Comparison of ENCODE assay signal across 31 mouse cellular contexts in the genomic region with DNA sequence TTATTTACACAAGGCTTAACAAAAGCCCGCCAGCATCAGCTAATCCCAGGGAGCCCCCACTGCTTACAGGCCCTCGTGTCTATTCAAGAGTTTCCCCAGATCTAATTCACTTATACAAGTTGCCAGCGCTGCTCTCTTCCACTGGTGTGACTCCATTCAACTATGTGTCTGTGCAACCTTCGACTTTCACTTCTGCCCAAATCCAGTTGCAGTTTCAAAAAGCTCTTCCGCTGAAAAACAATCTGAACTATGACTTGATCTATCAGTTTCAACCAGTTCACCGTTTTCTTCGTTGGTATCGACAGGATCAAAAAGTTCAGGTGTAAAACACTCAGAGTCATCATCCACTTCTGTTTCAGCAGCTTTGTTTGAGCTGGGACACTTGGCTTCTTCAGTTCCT.
"Had no signal": no experiment of that assay in that cellular context is flagged by ENCODE, and none has a peak within 500 bp of the region (broad histone marks: within the 10 kb centered on the region; RNA-seq: fewer than 3 reads in every experiment).

No protein-coding gene starts in this region.

- H3K27me3 ChIP-seq: limb, embryonic 12.5 days; limb, embryonic 13.5 days; limb, embryonic 15.5 days; liver, embryonic 12.5 days; liver, embryonic 13.5 days; liver, embryonic 15.5 days; lung, embryonic 15.5 days; megakaryocyte, embryonic 14.5 days; midbrain, embryonic 12.5 days; midbrain, embryonic 13.5 days; midbrain, embryonic 15.5 days; neural tube, embryonic 12.5 days had no signal

- H3K4me2 ChIP-seq: limb, embryonic 12.5 days; limb, embryonic 13.5 days; limb, embryonic 15.5 days; liver, embryonic 11.5 days; liver, embryonic 12.5 days; liver, embryonic 13.5 days; liver, embryonic 15.5 days; lung, embryonic 14.5 days; lung, embryonic 15.5 days; midbrain, embryonic 12.5 days; midbrain, embryonic 13.5 days; midbrain, embryonic 15.5 days; neural tube, embryonic 12.5 days had no signal

- H3K36me3 ChIP-seq: limb, embryonic 15.5 days; midbrain, embryonic 13.5 days; midbrain, embryonic 15.5 days; neural tube, embryonic 12.5 days had no signal

- H3K4me1 ChIP-seq: limb, embryonic 10.5 days; limb, embryonic 12.5 days; limb, embryonic 13.5 days; limb, embryonic 15.5 days; liver, embryonic 12.5 days; liver, embryonic 13.5 days; liver, embryonic 15.5 days; lung, embryonic 15.5 days; megakaryocyte, embryonic 14.5 days; midbrain, embryonic 12.5 days; midbrain, embryonic 13.5 days; midbrain, embryonic 15.5 days; neural tube, embryonic 12.5 days had no signal

- H3K27ac ChIP-seq: left cerebral cortex, adult 2 months; limb, embryonic 10.5 days; limb, embryonic 12.5 days; limb, embryonic 13.5 days; limb, embryonic 15.5 days; liver, embryonic 12.5 days; liver, embryonic 13.5 days; liver, embryonic 14.5 days; liver, embryonic 15.5 days; lung, embryonic 15.5 days; macrophage; midbrain, embryonic 12.5 days; midbrain, embryonic 13.5 days; midbrain, embryonic 15.5 days; neural tube, embryonic 12.5 days had no signal

- H3K9me3 ChIP-seq: limb, embryonic 10.5 days; limb, embryonic 12.5 days; limb, embryonic 13.5 days; limb, embryonic 15.5 days; liver, embryonic 12.5 days; liver, embryonic 13.5 days; liver, embryonic 15.5 days; lung, embryonic 15.5 days; megakaryocyte, embryonic 14.5 days; midbrain, embryonic 12.5 days; midbrain, embryonic 13.5 days; midbrain, embryonic 15.5 days; neural tube, embryonic 12.5 days had no signal

- H3K9ac ChIP-seq: limb, embryonic 12.5 days; limb, embryonic 13.5 days; limb, embryonic 15.5 days; liver, embryonic 12.5 days; liver, embryonic 13.5 days; liver, embryonic 14.5 days; liver, embryonic 15.5 days; liver, postnatal 0 days; lung, embryonic 14.5 days; lung, embryonic 15.5 days; midbrain, embryonic 12.5 days; midbrain, embryonic 13.5 days; midbrain, embryonic 15.5 days; neural tube, embryonic 12.5 days had no signal

- ATAC-seq: liver, embryonic 12.5 days; liver, postnatal 0 days; lung, postnatal 0 days; midbrain, embryonic 13.5 days; midbrain, embryonic 15.5 days; midbrain, embryonic 16.5 days had no signal

- DNase-seq: left cerebral cortex, postnatal 4 days; liver; liver, embryonic 13.5 days; liver, postnatal 0 days; lung, adult 18-20 months; lung, adult 2 months; lung, embryonic 14.5 days; lung, postnatal 10 days; lung, postnatal 14 days; lung, postnatal 36 days; lung, postnatal 4 days; midbrain, embryonic 14.5 days had no signal

- H3K4me3 ChIP-seq: left cerebral cortex, adult 2 months; limb, embryonic 10.5 days; limb, embryonic 12.5 days; limb, embryonic 13.5 days; limb, embryonic 15.5 days; liver, embryonic 12.5 days; liver, embryonic 13.5 days; liver, embryonic 15.5 days; lung, embryonic 15.5 days; megakaryocyte, embryonic 14.5 days; midbrain, embryonic 12.5 days; midbrain, embryonic 13.5 days; midbrain, embryonic 15.5 days; myocyte; neural tube, embryonic 12.5 days had no signal
